Mouse (Mus musculus) macrophage (primary cell): ENCODE results near the gene Rpl26. TPM values are rescaled to one million over a fixed set of nuclear protein-coding genes. Genes with fewer than 3 reads are reported as not detected.

ENCODE experiments used
- H3K27ac ChIP-seq: fragments of 350-480 bp; formaldehyde crosslinking; 2 replicates; pipeline ENCODE4 v1.9.0; 2021
- H3K36me3 ChIP-seq: fragments of 350-480 bp; formaldehyde crosslinking; 2 replicates; pipeline ENCODE4 v1.9.0; 2021; ENCODE audit errors: inconsistent target
- H3K4me3 ChIP-seq: fragments of 350-480 bp; formaldehyde crosslinking; 2 replicates; pipeline ENCODE4 v1.9.0; 2021; ENCODE audit errors: inconsistent target
- H3K79me2 ChIP-seq: fragments of 350-480 bp; formaldehyde crosslinking; 2 replicates; pipeline ENCODE4 v1.9.0; 2021; ENCODE audit errors: inconsistent target
- WGBS: methylation state at CpG from one replicate; pipeline ENCODE4 v1.1.7; 2026; ENCODE audit warnings: inconsistent platforms; ENCODE audit not compliant: missing documents; 5-methylcytosine and 5-hydroxymethylcytosine counted together
- polyA plus RNA-seq: library from polyadenylated mRNA; stranded (reverse); fragments of 250-400 nt; gene quantifications from 3 replicates; pipeline ENCODE4 v1.2.4, GENCODE M21; 2018; ENCODE audit warnings: inconsistent platforms

Gene Rpl26
- polyA plus RNA-seq, 1 experiment from 2014 or later: 1,656 TPM

DNA sequence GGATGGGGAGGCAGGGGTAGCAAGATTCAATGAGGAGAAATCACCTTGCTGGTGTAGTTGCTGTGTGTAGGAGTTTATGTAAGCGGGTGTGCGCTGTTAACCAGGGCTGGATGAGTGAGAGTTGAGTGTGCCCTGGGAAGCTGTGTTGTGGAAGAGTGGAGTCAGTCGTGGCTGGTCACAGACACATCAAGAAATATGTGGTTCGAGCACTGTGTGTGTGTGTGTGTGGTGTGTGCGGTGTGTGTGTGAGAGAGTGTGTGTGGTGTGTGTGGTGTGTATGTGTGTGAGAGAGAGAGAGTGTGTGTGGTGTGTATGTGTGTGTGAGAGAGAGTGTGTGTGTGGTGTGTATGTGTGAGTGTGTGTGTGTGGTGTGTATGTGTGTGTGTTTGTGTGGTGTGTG, 54.1 kb downstream of the Rpl26 start:
- Histone ChIP-seq H3K36me3 (no peaks in the 10 kb centered on the region), H3K4me3 (no peak overlapping the region), H3K79me2 (no peaks in the 10 kb centered on the region), H3K27ac (no peak overlapping the region)
- WGBS: 75% methylated on average over 5 of the region's 5 CpGs

GRCm38 (mm10) chr11:68956107-68956506, 54.7 kb downstream of the Rpl26 start:
- Histone ChIP-seq H3K27ac (no peak overlapping the region), H3K4me3 (no peak overlapping the region), H3K79me2 (no peaks in the 10 kb centered on the region), H3K36me3 (no peaks in the 10 kb centered on the region)
- 88% methylated on average over 3 of the region's 3 CpGs for whole genome bisulfite sequencing

Other genes starting within 250 kb of the Rpl26 start
- 0.59 to 2.5 TPM (median 2.1 TPM) in 3 replicates for gene Myh10, start 210.0 kb upstream of the Rpl26 start, polyA plus RNA-seq
- 52.9 to 132 TPM (median 60.1 TPM) in 3 replicates for gene Ndel1, start 29.7 kb upstream of the Rpl26 start, polyA plus RNA-seq
- not detected in 3 replicates for gene Rnf222, start 13.0 kb upstream of the Rpl26 start, polyA plus RNA-seq
- not detected in 3 replicates for gene Odf4, start 25.5 kb downstream of the Rpl26 start, polyA plus RNA-seq
- gene Arhgef15, start 55.9 kb downstream of the Rpl26 start, polyA plus RNA-seq: not detected in 3 replicates
- 2.7 to 3.2 TPM (median 2.7 TPM) in 3 replicates for gene Slc25a35, start 66.5 kb downstream of the Rpl26 start, polyA plus RNA-seq
- gene Rangrf, start 73.6 kb downstream of the Rpl26 start, polyA plus RNA-seq: 2.4 to 11.2 TPM (median 3.4 TPM) in 3 replicates
- gene Pfas, start 106.9 kb downstream of the Rpl26 start, polyA plus RNA-seq: 2.4 to 12.1 TPM (median 5.6 TPM) in 3 replicates
- gene Ctc1, start 114.3 kb downstream of the Rpl26 start, polyA plus RNA-seq: 17.1 to 28.9 TPM (median 20.6 TPM) in 3 replicates
- 4.2 to 8.5 TPM (median 7.3 TPM) in 3 replicates for gene Aurkb, start 144.1 kb downstream of the Rpl26 start, polyA plus RNA-seq
- 11.7 to 37.1 TPM (median 15.6 TPM) in 3 replicates for gene Borcs6, start 158.1 kb downstream of the Rpl26 start, polyA plus RNA-seq
- 4.1 to 7.3 TPM (median 4.2 TPM) in 3 replicates for gene Tmem107, start 169.2 kb downstream of the Rpl26 start, polyA plus RNA-seq
- 23.6 to 47.7 TPM (median 36.7 TPM) in 3 replicates for gene Vamp2, start 186.9 kb downstream of the Rpl26 start, polyA plus RNA-seq
- 8.8 to 17.5 TPM (median 11.6 TPM) in 3 replicates for gene Per1, start 193.6 kb downstream of the Rpl26 start, polyA plus RNA-seq
- gene Hes7, start 218.8 kb downstream of the Rpl26 start, polyA plus RNA-seq: not detected in 3 replicates
- 0.14 to 0.29 TPM in 2 of 3 replicates, not detected in the other for gene 9130213A22Rik, start 221.0 kb downstream of the Rpl26 start, polyA plus RNA-seq
- 0.19 TPM in 1 of 3 replicates, not detected in the others for gene Aloxe3, start 224.3 kb downstream of the Rpl26 start, polyA plus RNA-seq